16 mouse cellular contexts compared by ENCODE assay signal in genomic region chr1:151718575-151718974, GRCm38 (mm10). TPM values are rescaled to one million over a fixed set of nuclear protein-coding genes. Genes with fewer than 3 reads are reported as not detected.
DNase-seq lines count a peak whose midpoint lies in the region; ATAC-seq lines count a peak whose summit lies in the region.
"Had no signal": no experiment of that assay in that cellular context is flagged by ENCODE, and none has a peak within 500 bp of the region (broad histone marks: within the 10 kb centered on the region; RNA-seq: fewer than 3 reads in every experiment).

No protein-coding gene starts in this region.

- ATAC-seq in common myeloid progenitor, adult 5-6 weeks (replicated peaks; ENCODE audit: low read depth, poor library complexity, severe bottlenecking), result peak; percentile 83
- peak; percentile 74 for ATAC-seq in megakaryocyte progenitor cell, adult 5-6 weeks (replicated peaks; ENCODE audit: poor library complexity)
- ATAC-seq: forebrain, embryonic 15.5 days; hindbrain, embryonic 16.5 days; inflammation-experienced regulatory T-cells, adult 6 months had no signal

- DNase-seq in 416B (ENCODE audit: low read depth), result peak; percentile 28
- DNase-seq in A20 (ENCODE audit: low read depth, low spot score), result peak; percentile 78
- DNase-seq in thymus, postnatal 14 days, result no peak
- no peak for DNase-seq in layer of hippocampus, adult 9-10 months (ENCODE audit: low spot score)
- DNase-seq in left cerebral cortex, adult 11 months (ENCODE audit: low spot score), result no peak
- DNase-seq: adrenal gland, adult 8-10 months; adrenal gland, postnatal 36 days; cerebellum, adult 2 months; cerebellum, postnatal 14 days; gastrocnemius, postnatal 14 days; heart, postnatal 36 days had no signal

RNA-seq across cellular contexts. Expression of gene Edem3, which starts 36.6 kb away (rescaled TPM):
- 33.3 and 35.5 TPM in 2 replicates for total RNA-seq in common myeloid progenitor, adult 5-6 weeks (2017)
- 20.5 and 21.1 TPM in 2 replicates for total RNA-seq in megakaryocyte progenitor cell, adult 5-6 weeks (2015)
- total RNA-seq in megakaryocyte progenitor cell, adult 5-6 weeks (2017), result 30.3 and 36.6 TPM in 2 replicates

Comparison
In these comparisons a context has a peak if more than half of its experiments do, and no peak if none do; other contexts are left out.
1. DNase-seq: peak in 416B (single experiment) and A20 (single experiment); none in thymus, postnatal 14 days (single experiment), layer of hippocampus, adult 9-10 months (single experiment) and left cerebral cortex, adult 11 months (single experiment).